Mouse (Mus musculus): ENCODE results near the gene Klk11.

DNA sequence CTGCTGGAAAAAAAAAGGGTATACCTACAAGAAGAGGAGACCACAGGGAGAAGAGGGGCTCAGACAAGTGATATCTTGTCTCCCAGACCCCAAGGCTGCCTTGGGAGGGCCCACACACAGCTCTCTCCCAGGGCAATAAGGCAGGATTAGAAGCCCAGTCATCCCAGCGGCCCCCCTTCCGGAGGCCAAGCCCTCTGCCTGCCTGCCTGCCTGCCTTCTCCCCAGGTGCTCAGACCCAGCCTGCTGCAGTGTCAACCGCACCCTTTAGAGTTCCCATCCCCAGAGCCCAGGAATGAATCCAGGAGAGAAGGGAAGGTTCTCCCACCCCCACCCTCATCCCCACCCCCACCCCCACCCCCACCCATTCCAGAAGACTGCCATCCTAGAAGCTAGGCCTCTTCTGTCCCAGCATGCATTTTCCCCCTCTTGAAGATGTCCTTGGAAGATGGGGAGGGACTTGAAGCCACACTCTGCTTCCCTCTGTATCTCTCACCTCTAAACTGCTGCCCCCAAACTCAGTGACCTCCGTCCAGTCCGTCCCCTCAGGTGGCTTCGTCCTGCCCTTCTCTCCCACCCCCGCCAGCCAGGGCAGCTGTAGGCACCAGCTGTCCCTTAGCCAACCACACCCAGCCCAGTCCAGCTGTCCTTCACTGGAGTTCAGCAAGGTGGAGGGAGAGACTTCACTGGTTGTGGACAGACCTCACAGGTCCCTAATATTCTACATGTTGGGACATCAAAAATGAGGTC is 1.1 kb downstream of the Klk11 start:
- no peak for TF ChIP-seq CTCF (IDR thresholded peaks at IDR 0.05; ENCODE audit: low read depth, low read length)
- TF ChIP-seq GATA1 (IDR thresholded peaks at IDR 0.05; ENCODE audit: borderline replicate concordance, low read length) = no peak
